Mouse (Mus musculus) kidney, adult 9 months (tissue): ENCODE measurements around the gene Qtrt2.

ENCODE experiments used
- DNase-seq: peaks from one replicate; pipeline ENCODE4 v3.0.0; 2022

Qtrt2 gene

DNA sequence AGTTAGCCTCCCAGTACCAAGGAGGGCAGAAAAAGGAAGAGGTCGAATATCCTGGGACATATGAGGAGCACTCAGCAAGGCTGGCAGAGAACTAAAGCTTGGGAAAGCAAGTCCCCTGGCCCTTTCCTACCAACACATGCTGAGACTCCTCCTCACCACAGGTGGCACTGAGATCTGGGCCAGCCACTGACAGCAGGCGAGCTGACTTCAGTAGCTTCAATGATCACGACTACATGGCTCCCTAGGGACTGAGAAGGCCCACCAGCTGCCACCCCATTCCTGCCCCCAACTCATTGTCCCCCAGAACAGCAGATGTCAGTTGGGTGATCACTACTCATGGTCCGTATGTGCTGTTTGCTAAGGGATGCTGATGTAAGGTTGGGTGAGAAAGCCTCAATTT, 112.0 kb downstream of the Qtrt2 start:
- DNase-seq, result no peak
